Mouse (Mus musculus): Measurements from ENCODE around the gene Tns1. TPM values are rescaled to one million over a fixed set of nuclear protein-coding genes. Genes with fewer than 3 reads are reported as not detected.

Gene Tns1
- polyA plus RNA-seq, 1 experiment from 2014 or later = 15.6 TPM

GRCm38 (mm10) chr1:74067866-74068265, 56.4 kb downstream of the Tns1 start:
- H3K27ac ChIP-seq (ENCODE audit: low read depth, low read length) = no peak overlapping the region
- H3K9ac ChIP-seq (ENCODE audit: low read length) = peak overlapping the region; percentile 57; the same call in 1 of the 2 replicates

DNA sequence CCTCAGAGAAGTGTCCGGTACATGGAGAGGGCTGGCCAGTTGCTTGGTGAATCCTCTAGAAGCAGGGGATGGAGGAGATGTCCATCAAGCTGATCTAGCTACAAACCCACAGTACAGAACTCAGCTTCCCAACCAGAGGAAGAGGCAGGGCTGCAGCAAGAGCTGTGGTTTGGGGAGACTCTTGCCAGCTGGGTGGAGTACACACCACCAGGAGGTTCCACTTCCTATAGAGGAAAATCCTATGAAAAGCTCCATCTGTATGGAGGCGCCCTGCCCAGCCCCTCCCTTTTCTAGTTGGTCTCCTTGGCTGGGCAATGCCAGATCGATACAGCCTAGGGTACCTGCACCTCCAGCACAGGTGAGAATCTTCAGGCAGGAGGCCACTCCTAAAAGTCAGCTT, 57.7 kb downstream of the Tns1 start:
- no peak overlapping the region for H3K9ac ChIP-seq (ENCODE audit: low read length)
- no peak overlapping the region for H3K4me2 ChIP-seq (ENCODE audit: low read depth, low read length, severe bottlenecking)
- H3K27me3 ChIP-seq (ENCODE audit: control insufficient read depth, insufficient read depth, low read length) = no peaks in the 10 kb centered on the region; the same call in 1 of the 2 replicates
- ATAC-seq (replicated peaks; ENCODE audit: low FRiP score) = no peak
- no peaks in the 10 kb centered on the region for H3K36me3 ChIP-seq (ENCODE audit: control insufficient read depth, insufficient read depth, low read length)
- H3K4me1 ChIP-seq (replicated peaks; ENCODE audit: control insufficient read depth, insufficient read depth, low read length) = peaks cover 10% of the 10 kb centered on the region
- H3K9me3 ChIP-seq (ENCODE audit: control insufficient read depth, low read length) = no peaks in the 10 kb centered on the region
- DNase-seq (ENCODE audit: low spot score) = no peak
- H3K27ac ChIP-seq (ENCODE audit: low read depth, low read length) = no peak overlapping the region
- no peak overlapping the region for H3K4me3 ChIP-seq (ENCODE audit: low read depth, low read length)
- WGBS = 78% methylated on average over 3 of the region's 3 CpGs

More at GRCm38 (mm10) chr1:74067866-74068265, 56.4 kb downstream of the Tns1 start:
- Histone ChIP-seq H3K4me1 (replicated peaks; ENCODE audit: control insufficient read depth, insufficient read depth, low read length) (peaks cover 10% of the 10 kb centered on the region), H3K27me3 (ENCODE audit: control insufficient read depth, insufficient read depth, low read length) (no peaks in the 10 kb centered on the region; the same call in 1 of the 2 replicates), H3K36me3 (ENCODE audit: control insufficient read depth, insufficient read depth, low read length) (no peaks in the 10 kb centered on the region), H3K4me2 (ENCODE audit: low read depth, low read length, severe bottlenecking) (peak overlapping the region; percentile 64), H3K4me3 (ENCODE audit: low read depth, low read length) (peak overlapping the region; percentile 24), H3K9me3 (ENCODE audit: control insufficient read depth, low read length) (no peaks in the 10 kb centered on the region)
- 20% methylated on average over 14 of the region's 14 CpGs for WGBS
- DNase-seq (ENCODE audit: low spot score) = no peak
- no peak for ATAC-seq (replicated peaks; ENCODE audit: low FRiP score)

- Histone ChIP-seq H3K9ac (ENCODE audit: low read length) (no peak overlapping the region), H3K27ac (ENCODE audit: low read depth, low read length) (no peak overlapping the region), H3K36me3 (ENCODE audit: control insufficient read depth, insufficient read depth, low read length) (no peaks in the 10 kb centered on the region), H3K4me3 (ENCODE audit: low read depth, low read length) (no peak overlapping the region), H3K4me1 (replicated peaks; ENCODE audit: control insufficient read depth, insufficient read depth, low read length) (peaks cover 10% of the 10 kb centered on the region), H3K9me3 (ENCODE audit: control insufficient read depth, low read length) (no peaks in the 10 kb centered on the region), H3K27me3 (ENCODE audit: control insufficient read depth, insufficient read depth, low read length) (no peaks in the 10 kb centered on the region; the same call in 1 of the 2 replicates), H3K4me2 (ENCODE audit: low read depth, low read length, severe bottlenecking) (no peak overlapping the region)
- ATAC-seq (replicated peaks; ENCODE audit: low FRiP score) = no peak
- no peak for DNase-seq (ENCODE audit: low spot score)
- WGBS = 84% methylated on average over 5 of the region's 5 CpGs
Measured at GRCm38 (mm10) chr1:74066061-74066460, 58.2 kb downstream of the Tns1 start.

- Histone ChIP-seq H3K4me1 (replicated peaks; ENCODE audit: control insufficient read depth, insufficient read depth, low read length) (no peaks in the 10 kb centered on the region), H3K27me3 (ENCODE audit: control insufficient read depth, insufficient read depth, low read length) (no peaks in the 10 kb centered on the region), H3K9me3 (ENCODE audit: control insufficient read depth, low read length) (no peaks in the 10 kb centered on the region), H3K9ac (ENCODE audit: low read length) (no peak overlapping the region), H3K4me3 (ENCODE audit: low read depth, low read length) (no peak overlapping the region), H3K36me3 (ENCODE audit: control insufficient read depth, insufficient read depth, low read length) (no peaks in the 10 kb centered on the region), H3K4me2 (ENCODE audit: low read depth, low read length, severe bottlenecking) (no peak overlapping the region), H3K27ac (ENCODE audit: low read depth, low read length) (no peak overlapping the region)
- DNase-seq (ENCODE audit: low spot score) = no peak
- WGBS = 83% methylated on average over 6 of the region's 6 CpGs
- ATAC-seq (replicated peaks; ENCODE audit: low FRiP score) = no peak
Measured at GRCm38 (mm10) chr1:74060046-74060445, 64.2 kb downstream of the Tns1 start.

DNA sequence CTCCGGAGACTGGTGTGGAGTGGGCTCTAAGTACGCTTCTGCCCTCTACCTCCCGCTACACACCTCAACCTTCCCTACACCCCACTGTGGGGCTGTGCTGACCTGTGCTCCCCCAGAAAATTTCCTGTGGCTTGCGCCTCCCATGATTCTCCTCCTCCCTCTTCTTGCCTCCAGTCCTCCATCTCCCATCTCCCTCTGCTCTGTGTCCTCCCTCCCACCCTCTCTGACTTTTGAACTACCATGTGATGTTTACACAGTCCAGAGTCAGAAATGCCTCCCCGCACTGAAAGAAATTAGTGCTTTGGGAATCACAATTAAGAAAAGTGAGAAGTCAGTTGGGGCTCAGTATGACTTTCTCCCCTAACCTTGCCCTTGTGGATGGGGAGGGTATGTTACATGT, 64.7 kb downstream of the Tns1 start:
- Histone ChIP-seq H3K27me3 (ENCODE audit: control insufficient read depth, insufficient read depth, low read length) (no peaks in the 10 kb centered on the region), H3K36me3 (ENCODE audit: control insufficient read depth, insufficient read depth, low read length) (no peaks in the 10 kb centered on the region), H3K4me2 (ENCODE audit: low read depth, low read length, severe bottlenecking) (no peak overlapping the region), H3K9me3 (ENCODE audit: control insufficient read depth, low read length) (no peaks in the 10 kb centered on the region), H3K4me1 (replicated peaks; ENCODE audit: control insufficient read depth, insufficient read depth, low read length) (no peaks in the 10 kb centered on the region), H3K9ac (ENCODE audit: low read length) (no peak overlapping the region), H3K4me3 (ENCODE audit: low read depth, low read length) (no peak overlapping the region), H3K27ac (ENCODE audit: low read depth, low read length) (no peak overlapping the region)
- no peak for ATAC-seq (replicated peaks; ENCODE audit: low FRiP score)
- WGBS = 94% methylated on average over 5 of the region's 5 CpGs
- DNase-seq (ENCODE audit: low spot score) = no peak

DNA sequence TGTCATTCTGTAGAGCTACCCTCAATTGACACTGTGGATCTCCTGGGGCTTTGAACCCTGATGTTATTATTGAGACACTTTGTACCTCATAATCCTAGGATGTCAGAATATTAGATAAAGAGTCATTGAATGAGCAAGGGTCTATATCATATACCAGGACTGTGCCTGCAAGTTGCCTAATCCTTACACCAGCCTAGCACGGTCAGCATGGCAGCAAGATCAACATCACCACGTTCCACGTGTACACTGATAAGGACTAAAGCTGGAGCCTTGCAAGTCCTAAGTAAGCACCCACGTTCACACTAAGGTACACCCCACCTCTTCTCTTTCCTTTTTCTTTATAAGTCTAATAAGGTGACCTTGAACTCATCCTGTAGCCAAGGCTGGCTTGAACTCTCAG, 65.5 kb downstream of the Tns1 start:
- WGBS = 87% methylated on average over 4 of the region's 4 CpGs
- DNase-seq (ENCODE audit: low spot score) (no peak), ATAC-seq (replicated peaks; ENCODE audit: low FRiP score) (no peak)
- Histone ChIP-seq H3K27ac (ENCODE audit: low read depth, low read length) (no peak overlapping the region), H3K27me3 (ENCODE audit: control insufficient read depth, insufficient read depth, low read length) (no peaks in the 10 kb centered on the region), H3K4me3 (ENCODE audit: low read depth, low read length) (no peak overlapping the region), H3K4me1 (replicated peaks; ENCODE audit: control insufficient read depth, insufficient read depth, low read length) (no peaks in the 10 kb centered on the region), H3K9ac (ENCODE audit: low read length) (no peak overlapping the region), H3K36me3 (ENCODE audit: control insufficient read depth, insufficient read depth, low read length) (no peaks in the 10 kb centered on the region), H3K9me3 (ENCODE audit: control insufficient read depth, low read length) (no peaks in the 10 kb centered on the region), H3K4me2 (ENCODE audit: low read depth, low read length, severe bottlenecking) (no peak overlapping the region)

DNA sequence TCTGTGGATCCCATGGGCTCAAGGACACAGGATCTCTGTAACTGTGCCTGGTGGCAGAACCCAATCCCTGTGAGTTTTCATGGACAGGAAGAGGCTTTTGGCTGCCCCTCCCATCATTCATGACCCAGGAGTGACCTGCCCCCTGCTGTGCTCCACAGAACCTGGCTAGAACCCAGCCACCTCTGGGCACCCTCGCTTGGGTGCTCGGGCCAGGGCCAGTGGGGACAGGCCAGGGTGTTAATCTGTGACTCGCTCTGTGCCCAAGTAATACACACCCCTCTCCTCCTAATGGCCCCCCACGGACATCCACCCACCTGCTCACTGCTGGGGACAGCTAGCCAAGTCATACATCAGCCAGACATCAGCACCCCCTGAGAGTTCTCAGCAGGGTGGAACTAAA, 65.9 kb downstream of the Tns1 start:
- Histone ChIP-seq H3K4me1 (replicated peaks; ENCODE audit: control insufficient read depth, insufficient read depth, low read length) (no peaks in the 10 kb centered on the region), H3K27ac (ENCODE audit: low read depth, low read length) (no peak overlapping the region), H3K4me2 (ENCODE audit: low read depth, low read length, severe bottlenecking) (no peak overlapping the region), H3K9me3 (ENCODE audit: control insufficient read depth, low read length) (no peaks in the 10 kb centered on the region), H3K9ac (ENCODE audit: low read length) (no peak overlapping the region), H3K27me3 (ENCODE audit: control insufficient read depth, insufficient read depth, low read length) (no peaks in the 10 kb centered on the region), H3K36me3 (ENCODE audit: control insufficient read depth, insufficient read depth, low read length) (no peaks in the 10 kb centered on the region), H3K4me3 (ENCODE audit: low read depth, low read length) (no peak overlapping the region)
- WGBS = 76% methylated on average over 4 of the region's 4 CpGs
- ATAC-seq (replicated peaks; ENCODE audit: low FRiP score) (no peak), DNase-seq (ENCODE audit: low spot score) (no peak)

DNA sequence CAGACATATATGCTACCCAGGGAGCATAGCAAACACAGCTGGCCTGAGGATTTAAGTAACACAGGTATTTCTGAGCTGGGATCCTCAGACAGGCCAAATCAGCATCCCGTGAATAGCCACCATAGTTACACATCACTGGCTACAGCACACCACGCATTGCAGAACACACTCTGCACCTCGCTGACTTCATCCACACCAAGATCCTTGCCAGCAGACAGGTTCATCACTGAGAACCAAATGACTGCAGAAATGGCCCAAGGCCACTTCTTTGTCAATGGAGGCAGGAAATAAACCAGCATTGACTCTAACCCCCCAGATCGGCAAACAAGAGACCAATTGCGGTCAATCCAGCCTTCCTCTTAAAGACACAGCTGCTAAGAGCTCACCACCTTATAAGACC, 66.7 kb downstream of the Tns1 start:
- Histone ChIP-seq H3K36me3 (ENCODE audit: control insufficient read depth, insufficient read depth, low read length) (no peaks in the 10 kb centered on the region), H3K4me1 (replicated peaks; ENCODE audit: control insufficient read depth, insufficient read depth, low read length) (no peaks in the 10 kb centered on the region), H3K27ac (ENCODE audit: low read depth, low read length) (no peak overlapping the region), H3K27me3 (ENCODE audit: control insufficient read depth, insufficient read depth, low read length) (no peaks in the 10 kb centered on the region), H3K4me3 (ENCODE audit: low read depth, low read length) (no peak overlapping the region), H3K4me2 (ENCODE audit: low read depth, low read length, severe bottlenecking) (no peak overlapping the region), H3K9ac (ENCODE audit: low read length) (no peak overlapping the region), H3K9me3 (ENCODE audit: control insufficient read depth, low read length) (no peaks in the 10 kb centered on the region)
- no peak for DNase-seq (ENCODE audit: low spot score)
- no peak for ATAC-seq (replicated peaks; ENCODE audit: low FRiP score)
- 85% methylated on average over 5 of the region's 5 CpGs for WGBS

DNA sequence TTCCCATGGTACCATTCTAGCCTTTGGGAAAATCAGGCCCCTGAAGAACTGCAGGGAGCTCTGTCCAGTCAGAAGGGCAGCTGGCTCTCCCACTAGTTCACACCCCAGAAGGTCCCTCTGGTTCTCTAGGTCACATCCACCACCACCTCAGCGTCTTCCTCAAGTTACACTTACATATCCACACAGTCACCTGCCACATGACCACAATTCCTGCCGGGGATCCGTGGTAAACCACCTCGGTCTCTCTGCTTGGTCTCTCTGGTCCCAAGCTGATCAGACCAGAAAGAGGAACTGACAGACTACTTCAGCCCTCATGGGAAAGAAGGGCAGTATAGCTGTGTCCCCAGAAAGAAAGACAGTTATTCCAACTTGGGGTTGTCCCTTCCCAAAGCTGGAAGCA, 68.7 kb downstream of the Tns1 start:
- ATAC-seq (replicated peaks; ENCODE audit: low FRiP score) = no peak
- Histone ChIP-seq H3K36me3 (ENCODE audit: control insufficient read depth, insufficient read depth, low read length) (no peaks in the 10 kb centered on the region), H3K27ac (ENCODE audit: low read depth, low read length) (no peak overlapping the region), H3K4me3 (ENCODE audit: low read depth, low read length) (no peak overlapping the region), H3K9ac (ENCODE audit: low read length) (no peak overlapping the region), H3K4me1 (replicated peaks; ENCODE audit: control insufficient read depth, insufficient read depth, low read length) (no peaks in the 10 kb centered on the region), H3K4me2 (ENCODE audit: low read depth, low read length, severe bottlenecking) (no peak overlapping the region), H3K9me3 (ENCODE audit: control insufficient read depth, low read length) (no peaks in the 10 kb centered on the region), H3K27me3 (ENCODE audit: control insufficient read depth, insufficient read depth, low read length) (no peaks in the 10 kb centered on the region)
- WGBS = 86% methylated on average over 4 of the region's 4 CpGs
- no peak for DNase-seq (ENCODE audit: low spot score)
